Comparison of ENCODE assay signal across 13 mouse cellular contexts in the genomic region with DNA sequence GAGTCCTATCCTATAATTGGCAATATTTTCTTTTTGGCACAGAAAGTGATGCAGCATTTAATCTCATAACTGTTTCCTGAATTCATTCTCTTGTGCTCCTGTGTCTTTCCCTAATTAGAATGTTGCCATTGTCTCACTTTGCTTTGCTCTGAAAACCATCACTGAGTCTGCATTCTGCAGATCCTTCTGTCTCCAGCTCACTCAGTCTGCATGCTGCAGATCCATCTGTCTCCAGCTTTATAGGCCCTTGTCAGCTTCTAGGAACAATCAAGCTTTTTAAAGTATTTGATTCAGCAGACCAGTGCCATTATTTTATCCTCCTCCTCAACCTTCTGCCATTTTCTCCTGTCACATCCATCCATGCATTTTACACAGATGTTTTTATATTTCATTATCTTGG.
"Had no signal": no experiment of that assay in that cellular context is flagged by ENCODE, and none has a peak within 500 bp of the region (broad histone marks: within the 10 kb centered on the region; RNA-seq: fewer than 3 reads in every experiment).

No protein-coding gene starts in this region.

- DNase-seq: kidney, adult 18-20 months; kidney, adult 9 months; kidney, postnatal 14 days; kidney, postnatal 4 days; left cerebral cortex, postnatal 4 days; liver, postnatal 0 days; lung, embryonic 14.5 days; right cerebral cortex, adult 18-20 months; right cerebral cortex, postnatal 14 days; right cerebral cortex, postnatal 4 days; thymus, adult 2 months; thymus, postnatal 14 days; thymus, postnatal 4 days had no signal
